Mouse (Mus musculus) CH12.LX (cell line): Measurements from ENCODE around the gene Eef1akmt4.

ENCODE experiments used
- CTCF ChIP-seq, 2 experiments: IDR thresholded peaks in 1 of 2; conservative IDR thresholded peaks in 1 of 2; 2 replicates each; pipeline ENCODE4 v1.5.1; 2011 to 2012; ENCODE audit warnings: low read depth in 2 of 2, low read length in 2 of 2, improper control_type of control experiment in 1 of 2, inconsistent platforms in 1 of 2, mild to moderate bottlenecking in 1 of 2, moderate library complexity in 1 of 2
- EP300 ChIP-seq: IDR thresholded peaks from 2 replicates; pipeline ENCODE4 v1.6.1; 2011; ENCODE audit warnings: low read length, improper control_type of control experiment
- MEF2A ChIP-seq: IDR thresholded peaks from 2 replicates; pipeline ENCODE4 v1.6.1; 2014; ENCODE audit warnings: low read depth, mild to moderate bottlenecking, inconsistent platforms, low read length, improper control_type of control experiment, borderline replicate concordance
- SMC3 ChIP-seq: IDR thresholded peaks from 2 replicates; pipeline ENCODE4 v1.6.1; 2011; ENCODE audit warnings: low read depth, low read length, improper control_type of control experiment
- UBTF ChIP-seq: IDR thresholded peaks from 2 replicates; pipeline ENCODE4 v1.6.1; 2012; ENCODE audit warnings: low read depth, mild to moderate bottlenecking, inconsistent platforms, low read length, improper control_type of control experiment, moderate library complexity

DNA sequence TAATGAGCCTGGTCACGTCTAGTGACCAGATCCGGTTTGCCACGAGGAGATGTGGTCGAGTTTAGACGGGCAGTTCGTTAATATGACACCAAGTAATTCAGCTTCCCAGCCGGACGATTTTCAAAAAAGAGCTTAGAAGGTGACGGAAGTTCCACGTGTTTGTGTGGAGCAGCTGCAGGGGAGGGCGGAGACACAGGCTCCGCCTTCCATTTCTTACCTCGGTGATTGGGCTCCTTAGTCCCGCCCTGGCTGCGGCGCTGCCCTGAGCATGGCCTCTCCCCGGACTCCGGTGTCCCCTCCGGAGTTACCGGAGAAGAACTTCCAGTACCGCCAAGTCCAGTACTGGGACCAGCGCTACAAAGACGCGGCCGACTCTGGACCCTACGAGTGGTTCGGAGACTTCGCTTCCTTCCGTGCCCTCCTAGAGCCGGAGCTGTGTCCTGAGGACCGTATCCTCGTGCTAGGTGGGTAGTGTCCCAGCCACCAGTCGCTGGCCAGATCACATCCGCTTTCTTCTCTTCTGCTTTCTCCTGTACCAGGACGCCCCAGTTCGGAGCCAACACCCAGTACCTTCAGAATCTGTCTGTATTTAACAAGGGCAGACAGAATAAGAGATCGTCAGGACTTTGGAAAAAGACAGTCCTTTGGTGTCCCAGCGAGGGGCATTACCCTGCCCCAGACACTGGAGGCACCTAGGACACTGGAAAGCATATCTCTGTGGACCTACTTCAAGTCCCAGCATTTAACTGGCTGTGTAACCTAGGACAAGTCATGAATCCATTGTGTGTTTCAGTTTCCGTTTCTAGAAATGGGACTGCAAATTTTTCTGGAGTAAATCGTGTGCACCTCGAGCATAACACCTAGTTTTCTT is at the start of gene Eef1akmt4, which contains the start of the genes Gm49333 and Alg3:
- no peak for TF ChIP-seq CTCF (conservative IDR thresholded peaks at IDR 0.05 in 1 of 2, IDR thresholded peaks at IDR 0.05 in 1 of 2; ENCODE audit: low read depth in 2 of 2, low read length in 2 of 2)
- no peak; the same call in 1 of the 2 replicates for TF ChIP-seq MEF2A
- TF ChIP-seq UBTF: no peak
- TF ChIP-seq SMC3: no peak
- TF ChIP-seq EP300: no peak
